Mouse (Mus musculus): ENCODE results near the gene Ift88.

Gene Ift88

GRCm38 (mm10) chr14:57423432-57424211 lies at the start of gene Ift88:
Gene Ift88 (plus strand): TSS chr14:57424062.
- DNase-seq (ENCODE audit: low read depth): peak; percentile 72

GRCm38 (mm10) chr14:57375205-57375604 lies 48.7 kb upstream of the Ift88 start:
- no peak for DNase-seq (ENCODE audit: low read depth)

- no peak for DNase-seq (ENCODE audit: low read depth)
Measured at GRCm38 (mm10) chr14:57376016-57376415, 47.8 kb upstream of the Ift88 start.

- no peak for DNase-seq (ENCODE audit: low read depth)
Measured at GRCm38 (mm10) chr14:57376956-57377355, 46.9 kb upstream of the Ift88 start.

- DNase-seq (ENCODE audit: low read depth): no peak
Measured at GRCm38 (mm10) chr14:57377531-57377930, 46.3 kb upstream of the Ift88 start.

GRCm38 (mm10) chr14:57385667-57386066 lies 38.2 kb upstream of the Ift88 start:
- DNase-seq (ENCODE audit: low read depth): no peak

- no peak for DNase-seq (ENCODE audit: low read depth)
Measured at GRCm38 (mm10) chr14:57386758-57387561, 36.9 kb upstream of the Ift88 start.

- DNase-seq (ENCODE audit: low read depth): no peak
Measured at GRCm38 (mm10) chr14:57391621-57392020, 32.2 kb upstream of the Ift88 start.

GRCm38 (mm10) chr14:57392278-57392677 lies 31.6 kb upstream of the Ift88 start:
- DNase-seq (ENCODE audit: low read depth): no peak

GRCm38 (mm10) chr14:57395470-57395869 lies 28.4 kb upstream of the Ift88 start:
- DNase-seq (ENCODE audit: low read depth): no peak

GRCm38 (mm10) chr14:57397221-57397620 lies 26.6 kb upstream of the Ift88 start:
- no peak for DNase-seq (ENCODE audit: low read depth)

- DNase-seq (ENCODE audit: low read depth): peak; percentile 96
Measured at GRCm38 (mm10) chr14:57398065-57398757, 25.7 kb upstream of the Ift88 start, which contains the start of gene Cryl1. Gene Cryl1 (minus strand): TSS chr14:57398529.

- DNase-seq (ENCODE audit: low read depth): no peak
Measured at GRCm38 (mm10) chr14:57398813-57399427, 24.9 kb upstream of the Ift88 start.

GRCm38 (mm10) chr14:57402815-57403214 lies 21.0 kb upstream of the Ift88 start:
- no peak for DNase-seq (ENCODE audit: low read depth)

- no peak for DNase-seq (ENCODE audit: low read depth)
Measured at GRCm38 (mm10) chr14:57407039-57407987, 16.5 kb upstream of the Ift88 start.

GRCm38 (mm10) chr14:57408100-57408499 lies 15.8 kb upstream of the Ift88 start:
- DNase-seq (ENCODE audit: low read depth): no peak

GRCm38 (mm10) chr14:57409106-57409505 lies 14.8 kb upstream of the Ift88 start:
- DNase-seq (ENCODE audit: low read depth): no peak

- DNase-seq (ENCODE audit: low read depth): no peak
Measured at GRCm38 (mm10) chr14:57412166-57412565, 11.7 kb upstream of the Ift88 start.

- no peak for DNase-seq (ENCODE audit: low read depth)
Measured at GRCm38 (mm10) chr14:57417187-57417586, 6.7 kb upstream of the Ift88 start.

GRCm38 (mm10) chr14:57424212-57424561 lies 325 bp downstream of the Ift88 start:
- DNase-seq (ENCODE audit: low read depth): no peak

GRCm38 (mm10) chr14:57430451-57430850 lies 6.6 kb downstream of the Ift88 start:
- DNase-seq (ENCODE audit: low read depth): no peak

Measured in c-Kit-positive CD71-negative TER-119-negative erythroid progenitor cells, embryonic 14.5 days (primary cell).